Mouse (Mus musculus): ENCODE measurements around the gene Zfp57.
"Not testable (repeated sequence)": the region's sequence is repeated elsewhere in the genome, so short reads cannot be mapped to it uniquely, and the experiment has no call there.

Zfp57 gene

DNA sequence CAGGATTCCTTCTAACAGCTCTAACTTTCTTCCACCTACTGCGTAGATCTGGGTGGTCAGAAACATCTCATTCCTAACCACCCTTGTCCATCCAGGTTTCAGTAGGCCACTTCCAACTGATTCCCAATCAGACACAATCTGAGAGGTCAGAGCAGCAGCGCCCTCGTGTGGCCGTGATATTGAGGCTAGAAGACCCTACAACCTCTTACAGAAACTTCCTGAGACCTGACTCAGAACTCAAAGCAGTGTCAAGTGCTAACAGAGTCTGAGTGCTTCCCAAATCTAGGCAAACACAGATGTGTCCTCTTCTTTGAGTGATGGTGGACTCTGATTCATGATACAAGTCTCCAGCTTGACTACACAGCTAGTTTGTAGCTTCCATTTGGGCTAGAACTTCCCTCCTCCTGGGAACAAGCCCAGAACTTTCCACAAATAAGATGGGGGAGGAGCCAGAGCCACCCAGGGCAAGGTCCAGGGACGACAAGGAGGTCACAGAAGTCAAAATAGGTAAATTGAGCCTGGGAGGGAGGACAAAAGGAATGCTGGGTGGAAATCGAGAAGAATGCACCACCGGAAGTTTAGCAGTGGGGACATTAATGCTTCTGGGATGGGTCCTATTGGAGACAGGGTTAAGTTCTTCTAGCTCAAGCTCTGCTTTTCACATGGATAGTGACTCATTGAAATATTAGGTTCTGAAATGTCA, 3.8 kb upstream of the Zfp57 start:
- peak; percentile 83 for DNase-seq

GRCm38 (mm10) chr17:36998477-36998876, 2.5 kb upstream of the Zfp57 start:
- no peak for DNase-seq

GRCm38 (mm10) chr17:37002364-37003330, 1.7 kb downstream of the Zfp57 start:
- peak; percentile 83 for DNase-seq

DNA sequence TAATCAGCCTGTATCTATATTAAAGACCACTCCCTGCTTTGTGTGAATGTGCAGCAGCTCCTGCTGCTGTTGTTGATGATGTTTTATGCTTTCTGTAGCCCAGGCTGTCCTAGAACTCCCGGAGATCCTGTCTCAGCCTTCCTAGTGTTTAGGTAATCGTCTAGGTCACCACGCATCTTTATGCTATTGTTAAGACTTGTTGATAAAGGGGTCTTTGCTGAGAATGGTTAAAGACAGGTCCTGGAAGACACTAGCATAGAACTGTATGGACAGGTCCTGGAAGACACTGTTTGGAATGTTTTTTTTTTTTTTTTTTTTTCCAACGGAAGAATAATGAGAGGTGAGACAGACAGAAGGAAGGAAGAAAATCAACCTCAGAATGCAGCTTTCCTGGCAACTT, 2.4 kb downstream of the Zfp57 start:
- no peak for DNase-seq

- DNase-seq: no peak
These were observed 7.2 kb downstream of the Zfp57 start for GRCm38 (mm10) chr17:37008161-37008560.

DNA sequence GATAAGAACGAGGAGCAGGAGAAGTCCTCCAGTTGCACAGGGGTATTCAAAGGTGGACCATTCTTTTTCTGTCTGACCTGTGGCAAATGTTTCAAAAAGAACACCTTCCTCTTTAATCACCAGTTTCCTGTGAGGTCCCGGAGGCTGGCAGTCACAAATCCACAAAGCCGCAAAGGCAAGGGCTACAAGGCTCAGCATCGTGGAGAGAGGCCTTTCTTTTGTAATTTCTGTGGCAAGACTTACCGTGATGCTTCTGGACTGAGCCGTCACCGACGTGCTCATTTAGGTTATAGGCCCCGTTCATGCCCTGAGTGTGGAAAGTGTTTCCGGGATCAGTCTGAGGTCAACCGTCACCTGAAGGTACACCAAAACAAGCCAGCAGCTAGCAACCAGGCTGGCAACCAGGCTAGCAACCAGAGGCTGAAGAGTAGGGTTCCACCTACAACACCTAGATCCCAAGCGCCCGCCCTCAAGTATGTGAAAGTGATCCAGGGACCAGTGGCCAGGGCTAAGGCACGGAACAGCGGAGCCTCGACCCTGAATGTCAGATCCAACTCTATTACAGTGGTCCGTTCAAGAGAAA, 8.6 kb downstream of the Zfp57 start:
- DNase-seq: no peak

- no peak for DNase-seq
These were observed 10.8 kb downstream of the Zfp57 start for GRCm38 (mm10) chr17:37011719-37012118.

DNA sequence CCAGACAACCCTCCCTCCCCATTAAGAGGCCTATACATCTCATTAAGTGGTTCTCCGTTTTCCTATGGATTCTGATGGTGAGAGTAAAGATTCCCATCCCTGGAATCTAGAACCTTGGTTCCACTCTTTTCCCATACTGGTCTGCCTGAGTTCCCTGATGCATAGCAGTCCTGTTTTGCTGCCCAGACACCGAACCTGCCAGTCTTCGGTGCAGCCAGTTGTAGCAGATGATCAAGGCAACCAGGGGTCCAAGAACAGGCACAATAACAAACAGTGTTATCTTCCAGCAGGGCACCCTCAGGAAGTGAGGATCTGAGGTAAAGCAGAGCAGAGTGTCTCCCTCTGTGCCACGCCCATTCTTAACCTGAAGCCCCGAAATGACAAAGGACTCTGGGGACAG, 11.2 kb downstream of the Zfp57 start:
- DNase-seq: no peak

DNA sequence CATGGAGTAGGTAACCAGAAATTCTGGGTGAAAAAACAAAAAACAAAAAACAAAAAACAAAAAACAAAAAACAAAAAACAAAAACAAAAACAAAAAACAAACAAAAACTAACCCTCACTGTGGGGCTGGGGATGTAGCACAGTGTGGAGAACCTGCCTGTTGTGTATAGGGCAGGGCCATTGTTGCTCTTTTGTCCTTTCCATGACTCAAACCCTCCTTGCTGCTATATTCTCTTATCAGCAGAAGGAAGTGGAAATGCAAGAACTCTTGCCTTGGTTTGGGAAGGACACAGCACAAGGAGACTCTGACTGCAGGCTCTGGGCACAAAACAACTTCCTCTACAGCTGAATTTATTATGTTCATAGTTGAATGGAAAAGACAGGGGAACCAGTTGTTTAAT, 15.4 kb downstream of the Zfp57 start:
- DNase-seq: no peak

GRCm38 (mm10) chr17:37018328-37018727, 17.4 kb downstream of the Zfp57 start:
- DNase-seq: no peak

- not testable (repeated sequence) for DNase-seq
These were observed 18.3 kb downstream of the Zfp57 start for GRCm38 (mm10) chr17:37019242-37019641.

GRCm38 (mm10) chr17:37022628-37023576, 21.9 kb downstream of the Zfp57 start, which contains the start of gene Mog:
Mog (minus strand) TSS chr17:37023398.
- DNase-seq: no peak

GRCm38 (mm10) chr17:37026425-37026824, 25.5 kb downstream of the Zfp57 start:
- no peak for DNase-seq

GRCm38 (mm10) chr17:37027486-37027885, 26.5 kb downstream of the Zfp57 start:
- no peak for DNase-seq

DNA sequence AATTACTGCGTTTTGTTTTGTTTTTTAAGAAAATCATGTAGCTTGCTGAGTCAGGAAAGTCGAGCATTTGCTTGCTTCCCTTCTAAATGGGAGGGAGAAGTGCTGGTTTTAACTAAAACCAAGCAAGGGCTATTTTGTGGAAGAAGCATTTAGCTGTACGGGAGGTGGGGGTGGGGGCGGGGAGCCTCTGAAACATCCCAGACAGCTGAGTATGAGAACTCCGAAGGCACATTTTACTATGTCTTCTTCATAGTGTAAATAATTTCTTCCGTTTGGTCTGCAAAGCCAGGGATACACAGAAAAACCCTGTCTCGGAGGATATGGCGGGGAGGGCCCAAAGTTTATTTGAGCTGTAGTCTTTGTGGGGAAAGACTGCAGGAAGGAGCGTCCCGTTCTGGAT, 27.2 kb downstream of the Zfp57 start:
- no peak for DNase-seq

DNA sequence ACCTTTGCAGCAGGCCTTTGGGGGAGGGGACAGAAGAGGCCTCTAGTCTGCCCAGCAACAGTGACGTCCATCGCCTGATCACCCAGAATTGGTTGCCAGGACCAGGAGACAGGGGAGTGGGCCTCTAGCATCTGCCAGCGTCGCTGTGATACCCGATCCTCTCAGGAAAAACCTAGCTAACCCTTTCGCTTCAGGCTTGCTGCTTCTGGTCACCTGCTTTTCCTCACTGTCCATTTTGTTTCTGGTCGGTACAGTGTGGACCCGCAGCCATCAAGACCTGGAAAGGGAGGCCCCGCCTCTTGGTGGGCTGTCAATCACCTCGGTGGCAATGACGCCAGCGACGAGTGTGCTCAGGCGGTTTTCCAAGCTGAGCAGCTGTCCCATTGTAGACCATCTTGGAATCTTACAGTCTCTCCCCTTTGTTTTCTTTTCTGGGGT, 27.7 kb downstream of the Zfp57 start:
- DNase-seq: peak; percentile 93

DNA sequence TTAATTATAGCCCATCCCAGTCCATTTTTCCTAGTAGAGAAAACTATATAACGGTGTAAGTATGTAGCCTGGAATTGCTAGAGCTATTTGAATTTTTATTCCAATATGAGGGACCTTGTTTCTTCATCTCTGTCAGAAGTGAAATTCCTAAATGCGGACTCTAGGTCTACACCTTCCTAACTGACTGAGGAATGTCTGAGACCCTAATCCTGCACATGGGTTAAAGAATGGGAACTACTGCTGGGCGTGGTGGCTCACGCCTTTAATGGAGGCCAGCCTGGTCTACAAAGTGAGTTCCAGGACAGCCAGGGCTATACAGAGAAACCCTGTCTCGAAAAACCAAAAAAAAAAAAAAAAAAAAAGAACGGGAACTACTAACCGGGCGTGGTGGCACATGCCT, 28.2 kb downstream of the Zfp57 start:
- DNase-seq: no peak

DNA sequence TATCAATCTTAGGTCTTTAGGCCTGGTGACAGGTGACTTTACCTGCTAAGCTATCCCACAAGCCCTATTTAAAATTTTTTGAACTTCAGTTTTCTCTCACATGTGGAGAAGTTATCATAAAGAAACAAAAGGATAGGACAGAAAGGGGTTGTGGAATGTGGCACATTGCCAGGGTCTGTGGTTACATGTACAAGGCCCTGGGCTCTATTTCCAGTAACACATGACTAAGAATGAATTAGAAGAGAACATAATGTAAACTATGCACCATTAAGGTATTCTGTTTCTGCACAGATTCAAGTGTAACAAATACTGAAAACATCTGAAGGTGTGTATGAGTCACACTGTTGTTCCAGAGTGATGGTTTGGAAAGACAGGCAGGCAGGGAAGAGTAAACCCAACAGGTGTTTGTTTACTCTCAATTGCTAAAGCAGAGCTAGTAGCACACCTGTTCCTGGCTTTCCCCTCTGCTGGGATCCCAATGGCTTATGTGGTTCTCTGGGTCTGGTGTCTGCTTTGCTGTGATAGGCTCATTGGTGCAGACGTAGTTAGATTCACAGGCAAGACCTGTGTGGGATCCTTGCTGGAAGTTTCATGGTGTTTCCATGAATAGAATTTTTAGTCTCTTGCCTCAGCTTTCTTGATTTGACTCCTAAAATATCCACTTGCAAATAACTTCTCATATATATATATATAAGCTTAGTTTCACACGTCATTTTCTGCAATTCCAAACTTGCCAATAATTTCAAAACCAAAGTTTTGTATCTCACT, 38.3 kb downstream of the Zfp57 start:
- no peak for DNase-seq

DNA sequence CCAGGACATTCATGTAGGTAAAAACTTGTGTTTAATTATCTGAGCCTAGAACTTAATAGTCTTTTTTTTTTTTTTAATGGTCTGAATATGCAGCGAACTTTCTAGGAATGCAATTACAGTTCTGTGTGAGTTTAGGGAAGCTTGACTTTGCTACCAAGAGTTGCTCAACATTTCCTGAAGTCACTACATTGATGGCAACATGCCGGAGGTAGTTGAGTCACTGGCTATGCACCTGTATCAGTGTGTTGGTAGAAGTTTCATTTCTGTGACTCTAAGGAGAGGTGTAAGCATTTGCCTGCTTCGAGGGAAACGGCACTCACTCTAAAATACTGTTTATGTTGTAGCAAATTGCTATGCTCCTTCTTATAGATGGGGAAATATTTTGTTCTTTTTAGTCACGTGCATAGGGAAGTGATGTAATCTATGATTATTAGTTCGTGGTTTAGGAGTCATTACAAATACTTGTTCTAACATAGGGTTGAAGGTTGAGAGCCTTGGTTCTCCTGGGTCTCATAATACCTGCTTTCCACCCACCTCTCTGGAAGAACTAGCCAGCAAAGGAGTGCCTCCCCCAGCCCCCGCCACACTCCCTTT, 43.8 kb downstream of the Zfp57 start:
- no peak for DNase-seq

GRCm38 (mm10) chr17:37045611-37046311, 44.8 kb downstream of the Zfp57 start, which contains the start of gene Gabbr1:
Gabbr1 (plus strand) TSS chr17:37045966.
- peak; percentile 88 for DNase-seq

All from kidney, postnatal 14 days (tissue).